Mouse (Mus musculus): Measurements from ENCODE around the gene Adgrv1.

Adgrv1 gene

DNA sequence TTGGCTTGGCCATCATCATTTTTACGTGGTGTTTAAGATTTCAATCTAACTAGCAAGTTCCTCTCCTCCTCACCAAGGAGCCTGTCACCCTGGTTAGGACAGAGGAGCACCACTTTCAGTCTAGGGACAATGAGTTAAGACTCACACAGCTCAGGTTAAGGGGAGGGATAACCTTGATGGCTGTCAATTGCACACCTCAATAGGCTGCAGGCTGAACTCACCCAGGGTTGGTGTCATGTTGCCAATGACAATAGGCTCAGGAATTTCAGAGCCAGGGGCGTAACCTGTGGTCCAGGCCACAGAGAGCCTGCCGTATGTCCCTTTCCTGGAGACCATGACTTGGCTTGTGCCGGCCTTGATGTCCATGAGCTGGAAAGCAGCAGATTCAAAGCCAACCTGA, 209.0 kb downstream of the Adgrv1 start:
- DNase-seq (ENCODE audit: low read depth) = no peak

DNA sequence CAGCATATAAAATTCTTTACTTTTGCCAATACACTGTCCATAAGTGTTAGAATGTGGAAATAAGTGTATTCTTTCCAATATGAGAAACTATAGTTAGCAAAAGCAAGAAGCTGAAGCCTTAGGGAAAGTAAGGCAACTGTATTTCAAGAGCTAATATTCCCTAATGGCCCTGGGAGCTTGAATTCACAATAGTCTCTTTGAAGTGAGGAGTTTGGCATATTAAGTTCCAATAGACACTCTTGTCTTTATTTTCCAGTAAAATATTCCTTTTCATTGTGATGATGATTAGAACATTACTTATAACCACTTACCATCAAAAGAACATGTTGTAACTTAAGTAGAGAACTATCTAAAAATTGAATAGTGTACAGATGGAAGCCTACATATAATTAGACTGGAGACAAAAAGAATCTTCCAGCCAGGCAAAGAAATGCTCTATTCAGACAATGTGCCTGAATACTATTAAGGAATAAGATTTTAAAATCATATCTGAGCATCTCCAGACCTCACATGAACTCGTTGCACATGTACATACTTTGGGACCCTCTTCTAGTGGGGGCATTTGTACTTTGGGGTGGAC, 225.0 kb downstream of the Adgrv1 start:
- no peak for DNase-seq (ENCODE audit: low read depth)

DNA sequence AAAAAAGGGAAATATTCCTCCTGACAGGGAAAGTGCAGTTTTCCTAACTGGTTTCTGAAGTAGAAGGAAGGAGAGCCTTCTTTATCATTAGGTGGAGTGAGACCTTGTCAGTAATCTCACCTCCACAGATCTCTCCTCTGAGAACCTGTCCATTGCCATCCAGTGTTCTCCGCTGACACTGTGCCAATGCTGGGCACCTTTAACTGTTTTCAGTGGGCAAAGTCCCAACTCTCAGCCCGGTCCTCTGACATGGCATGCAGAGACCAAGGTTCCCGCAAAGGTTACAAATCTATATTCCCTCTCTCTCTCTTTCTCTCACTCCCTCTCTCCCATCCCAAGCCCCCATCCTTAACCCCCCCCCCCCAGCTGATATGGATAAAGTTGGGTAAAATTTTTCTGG, 230.1 kb downstream of the Adgrv1 start:
- DNase-seq (ENCODE audit: low read depth) = no peak

DNA sequence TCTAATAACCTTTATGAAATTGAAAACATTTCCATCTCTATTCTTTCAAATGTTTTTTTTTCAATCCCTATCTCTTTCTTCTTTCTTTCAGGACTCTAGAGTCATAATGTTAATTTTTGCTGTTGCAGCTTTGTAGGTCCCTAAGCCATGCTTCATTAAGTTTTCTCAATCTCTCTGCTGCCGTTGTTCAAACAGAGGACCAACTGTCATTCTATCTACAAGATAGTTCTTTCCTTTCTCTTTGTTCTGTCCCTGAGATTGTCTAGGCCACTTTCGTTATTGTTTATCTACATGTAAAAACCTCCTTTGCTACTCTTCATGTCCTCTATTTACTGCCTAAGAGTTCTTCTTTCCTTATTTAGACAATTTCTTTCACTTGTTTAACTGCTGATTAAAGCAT, 230.8 kb downstream of the Adgrv1 start:
- no peak for DNase-seq (ENCODE audit: low read depth)

DNA sequence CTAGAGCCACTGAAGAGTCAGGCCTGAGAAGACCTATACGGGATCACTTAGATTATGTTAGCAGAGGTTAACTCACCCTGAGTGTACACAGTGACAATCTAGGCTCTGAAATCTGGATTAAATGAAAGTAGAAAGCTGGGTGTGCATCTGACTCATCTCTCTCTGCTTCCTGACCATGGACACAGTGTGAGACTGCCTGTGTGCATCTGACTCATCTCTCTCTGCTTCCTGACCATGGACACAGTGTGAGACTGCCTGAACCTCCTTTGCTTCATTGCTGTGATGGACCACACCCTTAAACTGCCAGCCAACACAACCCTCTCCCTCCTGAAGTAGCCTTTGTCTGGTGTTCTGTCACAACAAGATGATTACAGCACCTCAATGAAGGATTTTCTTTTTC, 231.2 kb downstream of the Adgrv1 start:
- DNase-seq (ENCODE audit: low read depth) = peak; percentile 69

DNA sequence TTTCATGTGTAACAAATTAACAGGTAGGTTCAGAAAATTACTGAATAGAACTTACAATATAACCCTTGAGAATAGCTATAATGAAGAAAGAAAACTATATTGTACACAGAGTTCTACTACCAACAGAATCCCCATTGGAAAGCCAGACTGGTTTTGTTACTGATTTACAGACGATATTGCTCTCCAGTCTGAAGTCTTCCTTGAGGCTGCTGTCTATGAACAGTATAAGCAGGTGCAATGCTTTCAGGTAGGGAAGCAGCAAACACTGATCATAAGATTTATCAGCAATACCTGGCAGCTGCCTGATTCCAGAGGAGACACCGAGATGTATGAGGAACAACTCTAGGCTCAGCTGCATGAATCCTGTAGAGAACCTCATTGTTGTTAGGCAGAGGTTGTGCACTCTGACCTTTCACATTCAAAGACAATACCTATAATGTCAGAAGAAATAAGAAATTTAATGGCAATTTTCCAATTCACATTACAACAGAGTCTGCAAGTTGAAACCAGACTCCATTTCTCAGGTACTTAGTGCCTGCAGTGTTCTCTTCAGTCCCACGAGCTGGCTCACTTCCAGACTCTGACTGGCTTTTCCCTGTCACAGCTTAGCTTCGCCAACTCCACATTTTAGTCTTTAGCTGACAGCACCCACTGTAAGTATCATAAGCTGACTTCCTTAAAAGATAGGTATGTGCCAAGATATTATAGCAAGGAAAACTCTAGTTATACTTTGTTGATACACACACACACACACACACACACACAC, 247.2 kb downstream of the Adgrv1 start:
- DNase-seq (ENCODE audit: low read depth) = no peak

DNA sequence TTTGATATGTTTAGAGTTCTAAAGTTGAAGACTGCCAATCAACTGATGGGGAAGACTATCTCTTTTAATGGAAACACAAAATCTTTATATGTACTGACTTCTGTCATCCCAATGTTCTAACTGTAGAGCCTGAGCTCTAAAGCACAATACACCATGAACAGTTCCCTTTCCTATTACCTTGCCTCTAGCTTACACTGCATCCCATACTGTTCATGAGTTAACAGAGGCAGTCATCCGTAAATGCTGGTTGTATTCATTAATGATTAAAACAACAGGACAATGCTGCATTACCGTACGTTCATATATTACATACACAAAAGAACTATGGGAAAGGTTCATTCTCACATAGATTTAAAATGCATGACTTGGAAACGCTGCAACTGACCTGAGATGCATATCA, 251.1 kb downstream of the Adgrv1 start:
- no peak for DNase-seq (ENCODE audit: low read depth)

DNA sequence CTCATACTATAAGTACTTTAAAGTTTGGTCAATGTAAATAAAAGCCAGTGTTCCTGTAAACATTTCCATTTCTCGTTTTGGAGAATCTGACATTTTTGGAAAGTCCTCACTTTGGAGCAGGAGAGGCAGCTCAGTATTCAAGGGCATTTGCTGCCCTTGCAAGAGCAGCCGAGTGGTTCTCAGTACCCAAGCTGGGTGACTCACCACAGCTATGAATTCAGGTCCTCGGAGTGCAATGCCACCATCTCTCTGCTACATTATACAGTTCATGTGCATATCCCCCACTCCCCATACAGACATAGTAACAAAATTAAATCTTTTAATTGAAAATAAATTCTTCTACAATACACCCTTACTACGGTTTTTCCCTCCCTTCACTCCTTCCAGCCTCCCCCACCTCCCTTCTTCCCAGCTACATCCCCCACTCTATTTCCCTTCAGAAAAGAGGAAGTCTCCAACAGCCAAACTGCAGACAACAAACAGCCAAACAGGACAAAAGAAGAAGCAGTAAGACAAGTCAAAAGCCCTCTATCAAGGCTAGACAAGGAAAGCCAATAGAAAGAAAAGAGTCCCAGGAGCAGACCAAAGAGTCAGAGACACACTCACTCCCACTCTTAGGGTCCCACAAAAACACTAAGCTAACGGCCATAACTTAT, 262.0 kb downstream of the Adgrv1 start:
- DNase-seq (ENCODE audit: low read depth) = peak; percentile 13

DNA sequence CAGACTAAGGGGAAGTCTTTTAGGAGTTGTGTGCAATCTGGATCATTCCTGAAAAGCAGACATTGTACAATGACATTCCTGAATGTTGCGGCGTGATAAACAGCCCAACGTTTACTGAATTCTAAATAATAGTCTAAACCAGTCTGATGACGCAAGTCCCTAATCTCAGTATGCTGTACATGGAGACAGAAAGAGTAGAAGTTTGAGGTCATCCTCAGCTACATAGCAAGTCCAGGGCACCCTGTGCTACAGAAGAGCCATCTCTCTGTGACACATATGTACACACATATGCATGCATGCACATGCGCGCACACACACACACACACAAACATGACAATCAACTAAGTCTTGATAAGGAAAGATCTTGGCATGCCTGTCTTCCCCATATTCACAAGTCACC, 262.8 kb downstream of the Adgrv1 start:
- no peak for DNase-seq (ENCODE audit: low read depth)

DNA sequence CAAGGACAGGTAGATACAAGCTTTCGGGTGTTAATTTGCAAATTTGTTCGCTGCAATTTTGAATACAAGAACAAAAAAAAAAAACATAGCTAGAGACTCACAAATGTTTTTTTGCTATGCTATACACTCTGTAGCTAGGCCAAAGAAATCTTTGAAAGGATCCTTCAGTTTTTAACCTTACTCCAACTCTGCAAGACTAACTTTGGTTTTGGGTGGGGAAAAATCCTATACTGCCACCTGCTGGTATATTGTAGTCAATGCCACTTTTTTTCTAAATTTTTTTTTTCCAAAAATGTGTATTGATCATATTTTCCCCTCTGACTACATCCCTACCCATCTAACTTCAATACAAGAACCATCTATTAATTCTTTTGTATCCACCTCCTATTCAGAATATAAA, 263.4 kb downstream of the Adgrv1 start:
- peak; percentile 42 for DNase-seq (ENCODE audit: low read depth)

DNA sequence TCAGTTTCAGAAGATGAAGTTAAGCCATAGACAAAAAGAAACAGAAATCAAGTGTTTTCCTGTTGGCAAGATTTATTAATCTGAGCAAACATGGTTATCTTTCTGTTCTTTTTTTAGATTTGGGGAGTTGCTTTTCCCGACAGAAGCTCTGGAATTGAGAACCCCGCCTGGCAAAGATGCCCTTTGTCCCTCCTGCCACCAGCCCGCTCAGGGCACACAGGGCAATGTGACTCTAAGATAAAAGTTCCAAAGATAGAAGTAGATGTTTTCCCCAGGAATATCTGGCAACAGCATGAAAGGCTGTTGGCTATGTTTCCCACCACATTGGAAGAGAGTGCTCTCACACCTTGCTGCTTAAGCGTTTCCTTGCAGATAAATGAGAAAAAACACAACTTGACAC, 264.0 kb downstream of the Adgrv1 start:
- DNase-seq (ENCODE audit: low read depth) = no peak

DNA sequence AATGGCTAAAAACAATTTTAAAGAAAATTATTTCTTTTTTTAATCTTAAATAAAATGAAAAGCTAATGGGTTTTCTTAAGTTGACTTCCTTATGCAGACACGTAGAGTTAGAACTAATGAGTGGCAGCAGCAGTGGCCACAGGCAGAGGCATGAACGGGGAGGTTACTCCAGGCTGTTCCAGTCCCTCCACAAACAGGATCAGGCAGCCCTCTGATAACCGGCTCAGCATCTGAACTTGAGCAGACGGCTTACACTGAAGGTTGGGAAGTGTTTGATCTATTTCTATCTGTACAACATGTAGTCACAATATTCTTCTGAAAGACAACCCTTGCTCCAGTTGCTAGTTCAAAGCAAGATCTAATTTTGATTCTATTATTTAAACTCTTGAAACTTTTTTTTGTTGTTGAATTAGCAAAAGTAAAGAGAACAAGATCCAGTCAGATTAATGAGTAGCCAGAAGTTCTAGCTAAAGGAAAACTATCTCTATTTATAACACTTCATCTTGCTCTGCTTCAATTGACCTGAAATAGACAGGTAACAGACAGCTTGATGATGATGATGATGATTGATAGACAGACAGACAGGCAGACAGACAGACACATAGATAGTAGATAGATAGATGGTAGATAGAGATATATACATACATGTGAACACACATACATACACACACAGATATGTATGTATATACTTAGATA, 265.1 kb downstream of the Adgrv1 start:
- DNase-seq (ENCODE audit: low read depth) = no peak

DNA sequence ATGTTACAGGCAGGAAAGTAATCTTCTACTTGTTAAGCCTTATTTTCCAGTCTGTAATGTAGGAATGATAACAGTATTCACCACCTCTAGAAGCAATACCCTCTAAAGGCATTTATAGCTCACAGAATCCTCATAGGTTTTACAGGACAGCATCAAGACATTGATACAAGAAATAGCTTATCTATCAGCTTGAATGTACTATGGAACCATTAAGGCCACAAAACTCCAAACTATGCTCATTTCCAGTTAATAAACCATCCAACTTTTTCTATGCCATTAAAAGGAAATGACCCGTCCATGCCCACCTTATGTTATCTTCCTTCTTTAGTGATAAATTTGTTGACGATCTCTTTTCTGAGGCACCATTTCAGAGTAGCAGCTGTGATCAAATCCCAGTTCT, 272.6 kb downstream of the Adgrv1 start:
- DNase-seq (ENCODE audit: low read depth) = no peak

DNA sequence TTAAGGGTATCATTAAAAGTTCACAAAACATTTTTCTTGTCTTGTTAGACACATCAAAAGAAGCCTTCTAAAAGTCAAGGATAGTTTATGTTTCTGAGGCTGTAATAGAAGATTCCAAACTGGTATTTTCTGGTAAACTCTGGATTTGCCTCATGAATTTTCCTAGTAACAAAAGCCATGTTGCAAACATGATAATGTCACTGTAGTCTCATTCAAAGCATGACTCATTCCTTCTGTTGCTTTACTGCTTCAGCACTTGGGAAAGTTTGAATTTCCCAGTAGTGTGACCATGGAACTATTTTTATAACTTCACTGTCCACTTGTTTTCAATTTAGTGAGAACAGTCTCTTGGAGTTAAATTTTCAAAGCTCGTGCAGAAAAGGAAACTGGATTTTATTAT, 274.2 kb downstream of the Adgrv1 start:
- no peak for DNase-seq (ENCODE audit: low read depth)

DNA sequence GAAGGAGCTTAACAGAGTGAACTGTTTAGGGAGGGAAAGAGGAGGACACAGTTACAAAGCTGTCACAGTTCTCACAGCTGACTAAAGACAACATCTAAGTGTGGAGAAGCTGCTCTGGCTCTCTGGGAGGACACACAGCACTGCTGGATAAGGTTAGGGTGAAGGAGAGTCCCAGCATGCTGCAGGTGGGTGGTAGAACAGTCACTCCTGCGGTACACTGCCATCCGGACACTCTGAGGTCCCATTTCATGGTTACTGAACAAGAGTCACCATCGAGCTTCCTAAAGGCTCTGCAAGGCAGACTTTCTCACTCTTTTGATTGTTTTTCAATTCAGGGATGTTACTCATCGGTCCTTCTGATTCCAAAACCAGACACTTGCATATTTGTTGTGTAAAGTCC, 274.6 kb downstream of the Adgrv1 start:
- DNase-seq (ENCODE audit: low read depth) = no peak

DNA sequence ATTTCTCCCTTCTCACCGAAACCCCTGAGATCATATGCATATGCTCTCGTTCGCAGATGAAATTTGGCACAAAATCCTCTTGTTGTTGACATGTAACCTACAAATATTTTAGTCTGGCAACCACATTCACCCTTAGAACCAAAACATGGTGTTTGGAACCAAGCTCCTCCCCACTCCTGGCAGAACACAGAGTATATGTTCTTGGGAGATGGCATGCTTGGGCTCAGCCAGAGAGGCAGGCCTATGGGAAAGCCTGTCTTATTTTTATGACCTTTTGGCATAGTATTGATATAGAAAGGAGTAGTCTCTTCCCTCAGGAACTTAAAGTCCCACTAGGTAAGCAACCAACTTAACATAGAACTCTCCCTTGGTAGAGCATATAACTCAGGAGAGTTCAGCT, 275.7 kb downstream of the Adgrv1 start:
- DNase-seq (ENCODE audit: low read depth) = no peak

DNA sequence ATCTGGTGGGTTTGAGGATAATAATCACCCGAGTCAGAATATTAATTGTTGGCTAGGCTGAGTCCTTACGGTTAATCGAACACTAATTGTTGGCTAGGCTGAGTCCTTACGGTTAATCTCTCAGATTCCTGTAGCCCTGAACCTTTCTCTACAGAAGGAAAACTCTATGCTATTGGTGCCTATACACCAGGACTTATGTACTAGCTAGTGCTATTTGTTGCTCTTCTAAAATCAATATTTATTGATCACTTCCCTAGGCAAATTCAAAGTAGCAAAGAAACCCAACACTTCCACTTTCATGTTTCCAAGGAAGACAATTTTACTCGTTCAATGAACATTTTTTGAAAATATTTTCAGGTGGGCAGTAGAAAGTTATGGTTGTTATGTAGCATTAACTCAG, 278.4 kb downstream of the Adgrv1 start:
- DNase-seq (ENCODE audit: low read depth) = no peak

DNA sequence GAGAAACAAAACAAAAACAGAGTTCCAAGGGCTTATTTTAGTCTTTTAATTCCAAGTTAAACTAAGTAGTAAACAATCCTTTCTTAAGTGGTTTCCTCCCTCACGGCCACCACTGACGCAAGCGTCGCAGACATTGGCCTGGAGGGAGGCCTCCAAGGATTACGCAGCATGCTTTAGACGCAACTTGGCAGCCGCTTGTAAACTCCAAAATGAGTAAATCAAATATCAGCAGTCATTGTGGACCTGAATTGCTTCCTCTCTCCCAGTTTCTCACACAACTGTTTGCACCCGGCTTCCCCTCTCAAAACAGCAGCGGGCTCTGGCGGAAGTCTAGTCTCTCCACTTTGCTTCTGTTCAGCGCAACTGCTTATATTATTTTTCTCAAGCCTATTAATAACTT, 280.7 kb downstream of the Adgrv1 start:
- no peak for DNase-seq (ENCODE audit: low read depth)

DNA sequence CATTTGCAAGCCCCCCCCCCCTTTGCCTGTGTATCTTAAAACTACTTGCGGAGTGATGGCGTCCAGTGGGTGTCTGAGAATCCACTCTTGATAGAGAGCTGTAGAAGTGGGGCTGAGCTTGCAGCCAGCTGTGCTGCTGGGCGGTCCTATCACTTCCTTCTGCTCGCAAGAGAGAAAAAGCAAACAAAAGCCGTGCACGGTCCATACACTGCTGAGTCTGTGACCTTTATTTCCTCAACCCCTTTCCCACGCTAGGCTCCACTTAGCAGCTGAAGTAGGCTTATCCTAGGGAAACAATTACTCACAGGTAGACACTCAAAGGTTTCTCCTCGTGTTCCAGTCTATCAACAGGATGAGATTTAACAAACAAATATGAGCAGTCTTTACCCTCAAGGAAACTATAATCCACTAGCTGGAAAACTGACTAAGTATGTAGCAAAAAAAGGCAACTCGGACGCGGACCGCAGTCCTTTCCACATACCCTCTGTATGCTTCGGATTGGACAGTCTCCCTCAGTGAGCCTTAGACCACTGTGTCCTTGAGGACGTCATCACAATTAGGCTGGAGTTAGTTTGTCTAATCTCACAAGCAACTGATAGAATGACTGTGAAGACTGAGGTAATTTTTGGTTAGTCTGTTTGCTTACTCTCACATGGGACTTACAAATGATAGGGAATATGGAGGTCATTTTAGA, 281.3 kb downstream of the Adgrv1 start:
- DNase-seq (ENCODE audit: low read depth) = no peak

DNA sequence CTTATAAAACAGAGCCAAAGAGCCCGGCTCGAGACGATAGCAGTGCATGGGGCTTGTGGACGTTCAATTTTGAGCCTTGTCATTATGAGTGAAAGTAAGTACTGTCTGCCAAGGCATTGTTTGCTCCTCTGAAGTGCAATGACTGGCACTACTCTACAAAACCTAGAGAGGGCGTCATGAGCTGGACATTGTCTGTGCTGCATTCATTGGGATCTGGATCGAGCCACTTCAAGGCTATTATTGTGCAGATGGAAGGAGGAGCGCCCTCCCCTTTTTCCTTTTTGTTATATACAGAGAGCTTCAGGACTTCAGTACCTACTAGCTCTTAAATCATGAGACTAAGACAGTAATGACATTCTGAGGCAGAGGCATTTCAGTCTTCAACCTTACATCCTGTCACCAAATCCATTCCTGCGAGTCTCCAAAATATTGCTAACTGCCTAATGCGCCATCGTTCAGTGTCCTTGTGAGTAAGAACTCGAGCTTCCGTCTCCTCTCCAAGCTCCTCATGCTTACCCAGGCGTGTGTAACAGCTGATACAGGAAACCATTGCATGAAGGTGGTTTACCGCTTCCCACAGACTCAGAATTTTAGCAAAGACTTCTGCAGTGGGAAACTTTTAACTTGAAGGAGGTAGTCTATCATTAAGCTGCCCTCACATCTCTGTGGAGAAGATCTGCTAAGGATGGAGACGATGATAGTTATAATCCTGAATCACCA, 285.5 kb downstream of the Adgrv1 start:
- DNase-seq (ENCODE audit: low read depth) = peak; percentile 45

DNA sequence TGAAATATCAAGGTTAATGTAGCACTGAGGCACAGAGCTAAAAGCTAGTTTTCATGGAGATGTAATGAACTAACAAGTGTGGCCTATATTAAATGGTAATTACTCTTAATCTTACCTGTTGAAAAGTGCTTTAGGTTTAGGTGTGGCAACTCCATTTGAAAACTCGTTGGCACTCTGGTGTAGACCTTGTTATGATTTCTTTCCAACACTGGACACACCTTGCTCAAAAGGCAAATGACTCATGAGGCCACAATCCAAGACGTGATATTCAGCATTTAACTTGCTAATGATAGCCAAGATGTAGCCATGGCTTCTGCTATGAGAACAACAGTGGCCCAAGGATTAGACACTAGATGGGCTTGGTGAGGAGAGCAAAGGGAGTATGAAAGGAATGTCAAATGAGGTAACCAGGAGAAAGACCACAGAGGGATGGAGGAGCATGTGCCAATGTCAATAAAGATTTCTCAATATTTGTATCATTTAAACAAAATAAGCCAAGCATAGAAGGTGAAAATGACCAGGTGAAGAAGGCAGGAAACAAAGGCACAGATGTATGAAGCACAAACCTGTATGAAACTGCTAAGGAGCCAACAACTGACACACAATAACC, 289.9 kb downstream of the Adgrv1 start:
- no peak for DNase-seq (ENCODE audit: low read depth)
